Mouse (Mus musculus) left cerebral cortex, postnatal 4 days (tissue): ENCODE data around the gene Kcna4. TPM values are rescaled to one million over a fixed set of nuclear protein-coding genes. Genes with fewer than 3 reads are reported as not detected.

Experiments used
- DNase-seq: peaks from one replicate; pipeline ENCODE4 v3.0.0-alpha.2; 2022
- intact Hi-C: fragments of 180-260 bp; cut with DNase I; formaldehyde crosslinking; loops from one replicate; pipeline ENCODE4 v1.15.1; 2025
- total RNA-seq, 2 experiments: library from RNA; stranded (reverse); gene quantifications; 2 replicates each; pipeline ENCODE4 v1.2.3; 2021

Kcna4 gene
- total RNA-seq = 10 to 100 TPM; 20.8 to 27.1 TPM

DNA sequence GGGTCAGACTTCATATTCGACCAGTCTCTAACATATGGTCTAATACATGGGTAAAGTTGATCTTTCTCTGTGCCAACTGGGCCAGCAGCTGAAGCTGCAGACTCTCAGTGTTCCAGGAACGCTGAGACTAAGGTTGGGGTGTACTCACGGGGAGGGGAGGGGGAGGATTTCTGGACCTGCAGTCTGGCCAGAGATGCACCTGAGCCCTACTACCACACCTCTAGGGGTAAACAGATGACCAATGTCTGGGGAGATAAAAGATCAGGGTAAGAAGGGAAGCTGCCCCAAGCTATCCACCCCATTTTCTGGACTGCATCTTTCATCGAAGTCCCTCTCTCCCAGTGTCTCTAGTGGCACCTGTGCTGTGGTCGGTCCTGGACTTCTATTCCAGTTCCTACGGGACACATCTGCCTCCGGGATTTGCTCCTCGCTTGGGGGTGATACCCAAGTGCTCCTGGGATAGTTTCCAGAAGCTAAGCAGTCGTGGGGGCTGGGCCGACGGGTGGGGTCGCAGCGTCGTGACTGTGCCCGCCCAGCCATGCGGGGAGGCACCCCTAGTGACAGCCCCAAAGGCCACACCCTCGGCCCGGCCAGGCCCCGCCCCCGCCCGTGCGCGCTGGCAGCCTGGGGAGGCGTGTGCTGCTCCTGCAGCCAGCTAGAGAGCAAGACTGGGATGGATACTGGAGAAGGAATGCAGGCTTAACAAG, at the start of gene Kcna4:
Gene Kcna4 (plus strand): TSS at position 650 of the 707 bp plus-strand sequence.
- DNase-seq = peak; percentile 65
- intact Hi-C loops = no loop called here

- intact Hi-C loops = no loop called here
- peak; percentile 2 for DNase-seq
These were observed 32.3 kb upstream of the Kcna4 start for GRCm38 (mm10) chr2:107258091-107258490.

GRCm38 (mm10) chr2:107266251-107266650, 24.2 kb upstream of the Kcna4 start:
- intact Hi-C loops = no loop called here
- DNase-seq = no peak

DNA sequence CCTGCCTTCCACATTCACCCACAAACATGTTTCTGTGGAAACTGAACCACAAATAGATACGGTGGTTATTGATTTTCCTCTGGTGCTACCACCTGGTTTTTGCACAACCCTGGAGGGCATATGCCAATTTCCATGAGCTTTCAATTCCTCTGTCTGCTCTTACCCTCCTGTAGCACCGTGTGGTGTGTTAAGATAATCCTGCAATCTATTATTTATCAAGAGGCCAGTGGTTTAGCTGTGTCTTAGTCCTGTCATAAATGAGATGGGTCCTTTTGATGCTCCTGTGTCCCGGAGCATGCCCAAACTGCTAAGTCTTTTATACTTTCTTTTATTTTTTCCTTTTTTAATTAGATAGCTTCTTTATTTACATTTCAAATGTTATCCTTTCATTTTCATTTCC, 20.4 kb upstream of the Kcna4 start:
- no peak for DNase-seq
- intact Hi-C loops = no loop called here

GRCm38 (mm10) chr2:107290697-107291019, 219 bp downstream of the Kcna4 start:
- no peak for DNase-seq
- intact Hi-C loops = no loop called here

DNA sequence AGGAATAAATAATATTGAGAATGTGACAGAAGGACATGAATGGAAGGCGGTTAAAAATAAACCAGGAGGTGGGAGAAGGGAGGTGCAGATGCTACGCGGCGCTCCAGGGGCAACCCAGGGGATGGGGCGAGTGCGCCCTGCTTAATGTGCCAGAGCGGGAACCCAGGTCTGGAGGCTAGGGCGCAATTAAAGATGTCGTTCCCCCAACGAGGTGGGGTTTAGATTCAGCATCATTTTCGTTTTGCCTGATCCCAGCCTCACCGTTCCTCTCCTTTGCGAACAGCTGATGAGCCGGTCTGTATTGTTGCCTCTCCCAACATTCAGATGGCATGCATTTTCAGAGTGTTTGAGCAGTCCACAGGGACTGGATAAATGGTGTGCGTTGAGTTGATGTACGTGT, 703 bp downstream of the Kcna4 start:
- DNase-seq = no peak
- intact Hi-C loops = no loop called here

DNA sequence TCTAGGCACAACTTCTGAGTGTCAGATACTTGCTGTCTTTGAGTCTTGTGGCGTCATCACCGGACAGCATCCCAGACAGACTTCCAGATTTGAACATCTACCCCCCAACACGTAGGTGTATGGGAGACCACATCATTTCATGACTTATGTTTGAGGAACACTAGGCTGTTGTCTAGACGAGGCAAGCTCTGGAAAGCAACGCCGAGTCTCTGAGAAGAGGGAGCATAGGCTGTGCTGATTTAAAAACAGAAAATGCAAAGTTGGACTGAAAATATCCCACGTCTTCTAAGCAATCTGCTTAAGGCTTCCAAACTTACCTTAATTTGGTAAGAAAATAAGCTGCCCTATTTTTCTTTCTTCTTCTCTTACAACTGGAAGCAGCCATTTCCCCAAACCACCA, 4.1 kb downstream of the Kcna4 start:
- intact Hi-C loops = no loop called here
- DNase-seq = no peak

DNA sequence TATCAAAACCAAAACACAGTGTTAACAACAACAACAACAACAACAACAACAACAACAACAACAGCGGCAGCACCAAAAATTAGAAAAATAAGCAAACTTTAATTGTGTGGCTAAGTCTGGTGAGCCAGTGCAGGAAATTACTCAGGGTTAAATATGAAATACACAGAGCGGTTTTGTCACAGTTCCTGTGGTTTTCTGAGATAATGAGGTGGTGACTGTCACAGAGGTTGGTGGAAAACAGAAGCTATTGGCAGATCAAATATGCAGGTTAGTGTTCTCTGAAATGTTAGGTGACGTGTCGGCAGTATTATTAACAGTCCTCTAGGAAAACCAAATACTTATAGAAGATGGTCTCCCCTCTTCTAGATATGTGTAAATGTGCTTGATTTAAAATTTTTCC, 11.4 kb downstream of the Kcna4 start:
- intact Hi-C loops = no loop called here
- no peak for DNase-seq

DNA sequence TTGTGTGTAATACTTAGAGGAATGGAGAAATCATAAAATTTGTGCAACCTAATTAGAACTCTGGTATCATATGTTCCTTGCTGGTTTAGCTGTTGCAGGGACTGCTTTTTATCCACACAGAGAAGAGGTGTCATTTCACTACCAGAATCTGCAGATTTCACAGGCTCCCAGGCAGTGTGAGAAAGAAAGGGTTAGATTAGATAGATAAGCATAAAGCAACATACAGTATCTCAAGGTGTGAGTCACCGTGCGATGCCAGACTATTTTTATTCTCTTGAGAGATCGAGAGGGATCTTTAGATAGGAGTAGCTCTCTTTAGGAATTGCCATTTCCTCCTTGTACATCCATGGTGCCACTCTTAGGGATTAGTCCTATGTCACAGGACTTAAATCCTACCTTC, 14.3 kb downstream of the Kcna4 start:
- intact Hi-C loops = no loop called here
- no peak for DNase-seq

- intact Hi-C loops = no loop called here
- DNase-seq = no peak
These were observed 15.6 kb downstream of the Kcna4 start for GRCm38 (mm10) chr2:107306077-107306476.

DNA sequence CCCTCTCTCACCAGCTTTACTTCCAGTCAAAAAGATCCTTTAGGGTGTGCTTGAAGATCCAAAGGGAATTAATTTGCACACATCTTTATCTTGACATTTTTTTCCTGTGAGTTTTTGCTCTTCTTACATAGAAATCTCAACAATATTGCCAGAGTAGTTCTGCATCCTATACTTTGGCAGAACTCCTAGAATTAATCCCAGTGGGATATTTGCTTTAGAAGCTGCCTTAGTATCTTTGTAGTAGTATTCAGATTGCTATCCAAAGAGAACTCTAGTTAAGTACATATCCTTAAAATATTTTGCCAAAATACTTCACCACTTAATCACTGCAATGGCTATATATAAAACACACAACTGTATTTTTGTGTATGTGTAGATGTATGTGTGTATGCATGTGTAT, 28.2 kb downstream of the Kcna4 start:
- DNase-seq = no peak

GRCm38 (mm10) chr2:107321596-107322226, 31.3 kb downstream of the Kcna4 start:
- DNase-seq = no peak
- intact Hi-C loops = no loop called here

More for the DNA sequence above, 28.2 kb downstream of the Kcna4 start:
- intact Hi-C loops = no loop called here

DNA sequence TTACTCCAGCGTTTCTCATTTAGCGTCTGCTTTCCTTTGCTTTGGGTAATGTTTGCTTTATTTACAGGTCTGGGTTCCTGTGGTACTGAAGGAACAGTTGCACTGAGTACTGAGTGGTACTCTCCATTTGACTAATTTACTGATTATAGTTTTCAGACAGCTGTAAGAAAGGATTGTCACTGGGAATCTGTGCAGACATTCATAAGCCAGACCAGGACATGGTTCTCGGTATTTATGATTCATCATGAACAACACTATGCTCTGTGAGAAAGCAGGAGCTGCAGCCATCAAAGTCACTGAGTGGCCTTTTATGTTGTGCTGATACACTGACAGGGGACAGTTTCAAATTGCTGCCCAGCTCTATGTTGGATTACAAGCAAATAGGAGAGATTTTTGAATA, 33.7 kb downstream of the Kcna4 start:
- DNase-seq = no peak
- intact Hi-C loops = no loop called here

DNA sequence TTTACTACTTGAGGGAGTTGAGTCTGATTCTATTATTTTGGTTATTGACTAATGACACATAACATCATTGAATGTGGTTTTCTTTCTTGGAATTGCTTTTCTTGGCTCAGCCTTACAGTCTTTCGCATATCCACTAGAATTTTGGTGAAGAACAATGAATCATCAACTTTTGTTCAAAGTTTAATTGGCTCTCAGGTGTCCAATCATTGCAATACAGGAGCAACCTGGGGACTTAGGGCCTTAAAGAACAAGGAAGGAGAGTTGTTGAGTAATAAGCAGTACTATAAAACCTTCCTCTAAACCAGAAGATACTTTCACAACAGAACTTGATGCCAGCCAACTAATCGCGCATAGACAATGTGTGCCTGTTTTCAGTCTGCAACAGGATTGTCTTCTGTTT, 36.8 kb downstream of the Kcna4 start:
- no peak for DNase-seq
- intact Hi-C loops = no loop called here

GRCm38 (mm10) chr2:107341291-107341690, 50.9 kb downstream of the Kcna4 start:
- DNase-seq = no peak

DNA sequence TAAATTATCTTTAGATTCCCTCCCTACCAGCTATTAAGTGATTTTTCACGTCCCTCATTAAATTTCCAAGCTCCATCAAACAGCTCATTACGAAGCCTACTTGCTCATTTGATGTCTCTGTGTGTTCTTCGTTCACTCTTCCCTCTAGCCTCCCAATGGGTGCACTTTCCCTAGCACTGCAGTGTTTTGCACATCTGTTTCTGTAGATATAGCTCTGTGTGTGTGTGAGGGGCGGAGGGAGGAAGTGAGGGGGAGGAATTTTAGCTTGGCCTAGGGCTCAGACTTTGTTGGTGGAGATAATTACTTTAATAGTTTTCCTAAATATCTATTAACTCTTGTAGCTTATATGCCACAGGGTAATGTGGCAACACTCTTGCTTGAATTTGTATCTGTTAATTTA, 54.4 kb downstream of the Kcna4 start:
- intact Hi-C loops = no loop called here
- DNase-seq = no peak

More at GRCm38 (mm10) chr2:107341291-107341690, 50.9 kb downstream of the Kcna4 start:
- intact Hi-C loops = no loop called here

DNA sequence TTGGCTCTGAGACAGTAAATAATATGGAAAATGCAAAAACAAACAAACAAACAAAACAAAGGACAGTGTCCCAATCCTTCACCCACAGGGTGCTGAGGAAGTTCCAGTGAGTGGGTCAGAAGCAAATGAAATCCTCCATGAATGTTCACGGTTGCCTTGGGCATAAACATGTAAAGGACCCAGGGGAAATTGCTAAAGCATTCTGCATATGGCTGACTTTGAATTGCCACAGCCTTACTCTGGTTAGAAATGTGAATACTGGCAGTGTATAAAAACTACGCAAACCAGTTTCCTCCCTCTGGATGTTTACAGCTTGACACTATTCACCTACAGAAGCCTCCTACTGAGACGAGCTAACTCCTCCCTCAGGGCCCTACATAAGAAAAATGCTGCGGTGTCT, 54.9 kb downstream of the Kcna4 start:
- DNase-seq = no peak
- intact Hi-C loops = no loop called here

Other genes starting within 250 kb of the Kcna4 start
- not detected for gene Fshb, start 231.0 kb upstream of the Kcna4 start, total RNA-seq